ENCODE assay signal across 33 mouse cellular contexts in genomic region chr4:23079521-23079920, GRCm38 (mm10).
"Had no signal": no experiment of that assay in that cellular context is flagged by ENCODE, and none has a peak within 500 bp of the region (broad histone marks: within the 10 kb centered on the region; RNA-seq: fewer than 3 reads in every experiment).

No protein-coding gene starts in this region.

- H3K36me3 ChIP-seq: heart, embryonic 12.5 days; heart, embryonic 13.5 days; heart, embryonic 15.5 days; hindbrain, embryonic 10.5 days; hindbrain, embryonic 12.5 days; hindbrain, embryonic 13.5 days; hindbrain, embryonic 15.5 days; intestine, embryonic 15.5 days; kidney, embryonic 15.5 days had no signal

- H3K4me2 ChIP-seq: heart, embryonic 12.5 days; heart, embryonic 13.5 days; heart, embryonic 15.5 days; hindbrain, embryonic 12.5 days; hindbrain, embryonic 13.5 days; hindbrain, embryonic 14.5 days; hindbrain, embryonic 15.5 days; intestine, embryonic 15.5 days; kidney, embryonic 15.5 days had no signal

- H3K9ac ChIP-seq: heart, embryonic 12.5 days; heart, embryonic 13.5 days; heart, embryonic 15.5 days; hindbrain, embryonic 12.5 days; hindbrain, embryonic 13.5 days; hindbrain, embryonic 14.5 days; hindbrain, embryonic 15.5 days; intestine, embryonic 15.5 days; kidney, embryonic 15.5 days had no signal

- ATAC-seq: hindbrain, embryonic 16.5 days; hindbrain, postnatal 0 days; inflammation-experienced regulatory T-cells, adult 6 months; intestine, embryonic 15.5 days; intestine, embryonic 16.5 days; intestine, postnatal 0 days had no signal

- H3K4me1 ChIP-seq: heart, embryonic 12.5 days; heart, embryonic 13.5 days; heart, embryonic 15.5 days; hindbrain, embryonic 10.5 days; hindbrain, embryonic 12.5 days; hindbrain, embryonic 13.5 days; hindbrain, embryonic 15.5 days; intestine, embryonic 15.5 days; kidney, embryonic 15.5 days had no signal

- DNase-seq: heart, postnatal 10 days; heart, postnatal 36 days; heart, postnatal 4 days; kidney, adult 11 months; kidney, adult 18-20 months; kidney, adult 2 months; kidney, adult 8-10 months; kidney, adult 9 months; kidney, postnatal 10 days; kidney, postnatal 14 days; kidney, postnatal 25 days; kidney, postnatal 36 days; kidney, postnatal 4 days; layer of hippocampus, adult 9-11 months; layer of hippocampus, postnatal 36 days had no signal

- H3K27me3 ChIP-seq: heart, embryonic 12.5 days; heart, embryonic 13.5 days; heart, embryonic 15.5 days; hindbrain, embryonic 12.5 days; hindbrain, embryonic 13.5 days; hindbrain, embryonic 15.5 days; intestine, embryonic 15.5 days; kidney, embryonic 15.5 days had no signal

- H3K27ac ChIP-seq: heart, embryonic 13.5 days; heart, embryonic 15.5 days; hindbrain, embryonic 10.5 days; hindbrain, embryonic 12.5 days; hindbrain, embryonic 13.5 days; hindbrain, embryonic 14.5 days; hindbrain, embryonic 15.5 days; hindbrain, postnatal 0 days; intestine, embryonic 15.5 days; kidney, embryonic 15.5 days; kidney, postnatal 0 days; layer of hippocampus, adult 2 months; left cerebral cortex, adult 2 months had no signal

- H3K4me3 ChIP-seq: heart, embryonic 12.5 days; heart, embryonic 13.5 days; heart, embryonic 15.5 days; hindbrain, embryonic 10.5 days; hindbrain, embryonic 12.5 days; hindbrain, embryonic 13.5 days; hindbrain, embryonic 15.5 days; intestine, embryonic 15.5 days; kidney, embryonic 15.5 days; layer of hippocampus, adult 2 months; left cerebral cortex, adult 2 months had no signal

- H3K9me3 ChIP-seq: heart, embryonic 13.5 days; heart, embryonic 15.5 days; hindbrain, embryonic 10.5 days; hindbrain, embryonic 12.5 days; hindbrain, embryonic 13.5 days; hindbrain, embryonic 15.5 days; intestine, embryonic 15.5 days; kidney, embryonic 15.5 days had no signal
